Mouse (Mus musculus): ENCODE data around the gene Brca2. TPM values are rescaled to one million over a fixed set of nuclear protein-coding genes. Genes with fewer than 3 reads are reported as not detected.

Gene Brca2
- polyA plus RNA-seq, 1 experiment from 2014 or later: 27.2 TPM

GRCm38 (mm10) chr5:150606131-150606530, 83.7 kb downstream of the Brca2 start:
- Histone ChIP-seq H3K36me3 (replicated peaks) (peaks cover 6% of the 10 kb centered on the region; the same call in 1 of the 2 replicates), H3K9me3 (no peaks in the 10 kb centered on the region), H3K27me3 (no peaks in the 10 kb centered on the region), H3K27ac (no peak overlapping the region), H3K9ac (no peak overlapping the region), H3K4me2 (no peak overlapping the region), H3K4me3 (replicated peaks) (no peak overlapping the region), H3K4me1 (peaks cover 12% of the 10 kb centered on the region)
- no peak for ATAC-seq (ENCODE audit: low FRiP score)
- WGBS: 92% methylated on average over 6 of the region's 6 CpGs

- no peak for ATAC-seq (ENCODE audit: low FRiP score)
- 94% methylated on average over 8 of the region's 8 CpGs for WGBS
- no peak overlapping the region for H3K27ac ChIP-seq
- no peaks in the 10 kb centered on the region for H3K9me3 ChIP-seq
- H3K27me3 ChIP-seq: no peaks in the 10 kb centered on the region
- no peak overlapping the region for H3K9ac ChIP-seq
- no peak overlapping the region for H3K4me3 ChIP-seq (replicated peaks)
- no peak overlapping the region for H3K4me2 ChIP-seq
- peaks cover 6% of the 10 kb centered on the region; the same call in 1 of the 2 replicates for H3K36me3 ChIP-seq (replicated peaks)
- no peaks in the 10 kb centered on the region for H3K4me1 ChIP-seq
These were observed 85.2 kb downstream of the Brca2 start for GRCm38 (mm10) chr5:150607631-150608030.

GRCm38 (mm10) chr5:150611136-150611535, 88.7 kb downstream of the Brca2 start:
- 80% methylated on average over 1 of the region's 1 CpGs for WGBS
- no peak for ATAC-seq (ENCODE audit: low FRiP score)

GRCm38 (mm10) chr5:150611697-150612096, 89.3 kb downstream of the Brca2 start:
- no peak for ATAC-seq (ENCODE audit: low FRiP score)
- 85% methylated on average over 12 of the region's 12 CpGs for WGBS

More at GRCm38 (mm10) chr5:150611136-150611535, 88.7 kb downstream of the Brca2 start:
- H3K36me3 ChIP-seq (replicated peaks): peaks cover 6% of the 10 kb centered on the region; the same call in 1 of the 2 replicates
- H3K27me3 ChIP-seq: no peaks in the 10 kb centered on the region
- H3K9me3 ChIP-seq: no peaks in the 10 kb centered on the region
- H3K4me3 ChIP-seq (replicated peaks): no peak overlapping the region
- H3K9ac ChIP-seq: no peak overlapping the region
- no peak overlapping the region for H3K4me2 ChIP-seq
- H3K27ac ChIP-seq: no peak overlapping the region
- no peaks in the 10 kb centered on the region for H3K4me1 ChIP-seq

GRCm38 (mm10) chr5:150614054-150614453, 91.6 kb downstream of the Brca2 start:
- Histone ChIP-seq H3K27me3 (no peaks in the 10 kb centered on the region), H3K4me3 (replicated peaks) (no peak overlapping the region), H3K27ac (no peak overlapping the region), H3K9ac (no peak overlapping the region), H3K36me3 (replicated peaks) (no peaks in the 10 kb centered on the region), H3K4me2 (no peak overlapping the region), H3K4me1 (no peaks in the 10 kb centered on the region), H3K9me3 (no peaks in the 10 kb centered on the region)
- no peak for ATAC-seq (ENCODE audit: low FRiP score)
- WGBS: 94% methylated on average over 2 of the region's 2 CpGs

More at GRCm38 (mm10) chr5:150611697-150612096, 89.3 kb downstream of the Brca2 start:
- Histone ChIP-seq H3K4me2 (no peak overlapping the region), H3K4me3 (replicated peaks) (no peak overlapping the region), H3K27ac (no peak overlapping the region), H3K4me1 (no peaks in the 10 kb centered on the region), H3K36me3 (replicated peaks) (peaks cover 6% of the 10 kb centered on the region; the same call in 1 of the 2 replicates), H3K9me3 (no peaks in the 10 kb centered on the region), H3K27me3 (no peaks in the 10 kb centered on the region), H3K9ac (no peak overlapping the region)

- ATAC-seq (ENCODE audit: low FRiP score): no peak
- WGBS: 94% methylated on average over 2 of the region's 2 CpGs
- no peaks in the 10 kb centered on the region for H3K27me3 ChIP-seq
- H3K27ac ChIP-seq: no peak overlapping the region
- H3K4me1 ChIP-seq: no peaks in the 10 kb centered on the region
- H3K9ac ChIP-seq: no peak overlapping the region
- no peak overlapping the region for H3K4me2 ChIP-seq
- no peaks in the 10 kb centered on the region for H3K36me3 ChIP-seq (replicated peaks)
- no peaks in the 10 kb centered on the region for H3K9me3 ChIP-seq
- H3K4me3 ChIP-seq (replicated peaks): no peak overlapping the region
These were observed 93.8 kb downstream of the Brca2 start for GRCm38 (mm10) chr5:150616216-150616615.

- H3K27ac ChIP-seq: no peak overlapping the region
- ATAC-seq (ENCODE audit: low FRiP score): no peak
- H3K4me3 ChIP-seq (replicated peaks): no peak overlapping the region
- no peaks in the 10 kb centered on the region for H3K4me1 ChIP-seq
- H3K9me3 ChIP-seq: no peaks in the 10 kb centered on the region
- H3K36me3 ChIP-seq (replicated peaks): no peaks in the 10 kb centered on the region
- H3K27me3 ChIP-seq: no peaks in the 10 kb centered on the region
- H3K4me2 ChIP-seq: no peak overlapping the region
- no peak overlapping the region for H3K9ac ChIP-seq
- 88% methylated on average over 3 of the region's 3 CpGs for WGBS
These were observed 94.3 kb downstream of the Brca2 start for GRCm38 (mm10) chr5:150616731-150617130.

GRCm38 (mm10) chr5:150618599-150619355, 96.3 kb downstream of the Brca2 start:
- Histone ChIP-seq H3K27me3 (no peaks in the 10 kb centered on the region), H3K4me1 (no peaks in the 10 kb centered on the region), H3K36me3 (replicated peaks) (no peaks in the 10 kb centered on the region), H3K27ac (no peak overlapping the region), H3K9me3 (no peaks in the 10 kb centered on the region), H3K4me2 (no peak overlapping the region), H3K9ac (no peak overlapping the region), H3K4me3 (replicated peaks) (no peak overlapping the region)
- no peak for ATAC-seq (ENCODE audit: low FRiP score)
- 90% methylated on average over 10 of the region's 10 CpGs for WGBS

Other genes starting within 250 kb of the Brca2 start
- not detected in 2 replicates for gene Zar1l, start 4.5 kb upstream of the Brca2 start, polyA plus RNA-seq (2016; fragmentation: Nextera tagmentation; extraction: Ambion mirVana)
- 3.3 and 3.7 TPM in 2 replicates for gene N4bp2l1, start 74.6 kb downstream of the Brca2 start, polyA plus RNA-seq (2016; fragmentation: Nextera tagmentation; extraction: Ambion mirVana)
- gene N4bp2l2, start 143.6 kb downstream of the Brca2 start, polyA plus RNA-seq (2016; fragmentation: Nextera tagmentation; extraction: Ambion mirVana): 34.6 and 39.4 TPM in 2 replicates
- gene Pds5b, start 151.1 kb downstream of the Brca2 start, polyA plus RNA-seq (2016; fragmentation: Nextera tagmentation; extraction: Ambion mirVana): 46.2 and 47.4 TPM in 2 replicates